Mouse (Mus musculus) spleen, embryonic (tissue): Measurements from ENCODE around the gene Cdk14.

ENCODE experiments used
- CTCF ChIA-PET: fragments of 350-600 bp; sonication (Branson Sonifier 250); formaldehyde crosslinking; loops from one replicate; lab custom pipeline; 2022; lab: Charles Lee

The Cdk14 gene

GRCm38 (mm10) chr5:5109621-5110020, 310.5 kb downstream of the Cdk14 start:
- CTCF ChIA-PET: no interaction called here

- CTCF ChIA-PET: no interaction called here
Observed at GRCm38 (mm10) chr5:5109017-5109416, 311.1 kb downstream of the Cdk14 start.

- CTCF ChIA-PET: no interaction called here
Observed at GRCm38 (mm10) chr5:5096248-5096915, 323.7 kb downstream of the Cdk14 start.

- CTCF ChIA-PET: no interaction called here
Observed at GRCm38 (mm10) chr5:5092736-5093135, 327.4 kb downstream of the Cdk14 start.

GRCm38 (mm10) chr5:5071526-5071925, 348.6 kb downstream of the Cdk14 start:
- CTCF ChIA-PET: no interaction called here

- CTCF ChIA-PET: no interaction called here
Observed at GRCm38 (mm10) chr5:5064686-5065085, 355.4 kb downstream of the Cdk14 start.

GRCm38 (mm10) chr5:5056102-5056883, 363.8 kb downstream of the Cdk14 start:
- CTCF ChIA-PET: no interaction called here

GRCm38 (mm10) chr5:5055494-5055893, 364.6 kb downstream of the Cdk14 start:
- CTCF ChIA-PET: no interaction called here

- CTCF ChIA-PET: no interaction called here
Observed at GRCm38 (mm10) chr5:5054270-5054669, 365.8 kb downstream of the Cdk14 start.

GRCm38 (mm10) chr5:5044326-5044725, 375.8 kb downstream of the Cdk14 start:
- CTCF ChIA-PET: interaction anchor here (0.6 kb wide), 1 partner anchor 13 kb away, joined by 3 read pairs; no protein-coding TSS in a partner anchor

GRCm38 (mm10) chr5:5042735-5043134, 377.4 kb downstream of the Cdk14 start:
- CTCF ChIA-PET: no interaction called here

GRCm38 (mm10) chr5:5041480-5041879, 378.6 kb downstream of the Cdk14 start:
- CTCF ChIA-PET: no interaction called here

- CTCF ChIA-PET: no interaction called here
Observed at GRCm38 (mm10) chr5:5039700-5040284, 380.3 kb downstream of the Cdk14 start.

- CTCF ChIA-PET: no interaction called here
Observed at GRCm38 (mm10) chr5:5033445-5033844, 386.7 kb downstream of the Cdk14 start.

GRCm38 (mm10) chr5:5032847-5033246, 387.3 kb downstream of the Cdk14 start:
- CTCF ChIA-PET: no interaction called here

GRCm38 (mm10) chr5:5032446-5032845, 387.7 kb downstream of the Cdk14 start:
- CTCF ChIA-PET: no interaction called here

GRCm38 (mm10) chr5:5030431-5030830, 389.7 kb downstream of the Cdk14 start:
- CTCF ChIA-PET: no interaction called here

GRCm38 (mm10) chr5:5018959-5019358, 401.2 kb downstream of the Cdk14 start:
- CTCF ChIA-PET: no interaction called here

- CTCF ChIA-PET: no interaction called here
Observed at GRCm38 (mm10) chr5:5018242-5018641, 401.9 kb downstream of the Cdk14 start.

GRCm38 (mm10) chr5:5013783-5014182, 406.3 kb downstream of the Cdk14 start:
- CTCF ChIA-PET: no interaction called here

GRCm38 (mm10) chr5:5012521-5013346, 407.4 kb downstream of the Cdk14 start:
- CTCF ChIA-PET: no interaction called here
